Mouse (Mus musculus) liver, embryonic 15.5 days (tissue): ENCODE measurements at regions not wholly inside any gene's neighbourhood (a gene's known extent, or its start where the extent isn't known, plus 50 kb on each side); places are given as distances from the start of the nearest gene placed in this dataset.

Experiments used
- ATAC-seq: fragments of 200-750 bp; cut with Nextera tagmentation; 2 replicates; pipeline ENCODE4 v1.8.0; 2017; ENCODE audit warnings: moderate number of reproducible peaks, mild to moderate bottlenecking, moderate library complexity; ENCODE audit not compliant: insufficient read depth
- H3K27ac ChIP-seq: fragments of 300-500 bp; sonication (generic); replicated peaks from 2 replicates; pipeline ENCODE4 v1.5.1; 2015; ENCODE audit warnings: mild to moderate bottlenecking, inconsistent platforms
- H3K27me3 ChIP-seq: fragments of 300-500 bp; sonication (generic); 2 replicates; pipeline ENCODE4 v1.6.1; 2015; ENCODE audit warnings: mild to moderate bottlenecking, inconsistent platforms
- H3K36me3 ChIP-seq: fragments of 300-500 bp; sonication (generic); replicated peaks from 2 replicates; pipeline ENCODE4 v1.6.1; 2015; ENCODE audit warnings: moderate library complexity, mild to moderate bottlenecking, inconsistent platforms
- H3K4me1 ChIP-seq: fragments of 300-500 bp; sonication (generic); replicated peaks from 2 replicates; pipeline ENCODE4 v1.6.1; 2015; ENCODE audit warnings: inconsistent platforms
- H3K4me2 ChIP-seq: fragments of 300-500 bp; sonication (generic); 2 replicates; pipeline ENCODE4 v1.6.1; 2015; ENCODE audit warnings: moderate library complexity, mild to moderate bottlenecking, inconsistent platforms
- H3K4me3 ChIP-seq: fragments of 300-500 bp; sonication (generic); replicated peaks from 2 replicates; pipeline ENCODE4 v1.5.1; 2015; ENCODE audit warnings: mild to moderate bottlenecking, inconsistent platforms
- H3K9ac ChIP-seq: fragments of 300-500 bp; sonication (generic); 2 replicates; pipeline ENCODE4 v1.6.1; 2015; ENCODE audit warnings: moderate library complexity, mild to moderate bottlenecking, inconsistent platforms
- H3K9me3 ChIP-seq: fragments of 300-500 bp; sonication (generic); replicated peaks from 2 replicates; pipeline ENCODE4 v1.6.1; 2016; ENCODE audit warnings: inconsistent platforms
- WGBS: fragments of 180-500 bp; shearing (Covaris S2); methylation state at CpG from one replicate; pipeline ENCODE4 v1.1.7; 2015; ENCODE audit warnings: mixed read lengths; ENCODE audit not compliant: insufficient replicate concordance; 5-methylcytosine and 5-hydroxymethylcytosine counted together

- no peak overlapping the region for H3K9ac ChIP-seq
- WGBS = 57% methylated on average over 3 of the region's 3 CpGs
- no peak overlapping the region for H3K4me3 ChIP-seq
- no peak overlapping the region for H3K27ac ChIP-seq
- H3K4me2 ChIP-seq = no peak overlapping the region
- no peaks in the 10 kb centered on the region for H3K36me3 ChIP-seq
- peaks cover 8% of the 10 kb centered on the region for H3K4me1 ChIP-seq
- H3K9me3 ChIP-seq = no peaks in the 10 kb centered on the region
- ATAC-seq = no peak
- H3K27me3 ChIP-seq = 0 out of 2 replicates have a peak, but pooled peaks cover 6% of the 10 kb centered on the region
Measured at GRCm38 (mm10) chr13:34419061-34419460, 74.1 kb upstream of the Slc22a23 start.

GRCm38 (mm10) chr13:34416603-34417002 lies 71.6 kb upstream of the Slc22a23 start:
- Histone ChIP-seq H3K27me3 (no peaks in the 10 kb centered on the region), H3K27ac (no peak overlapping the region), H3K4me3 (no peak overlapping the region), H3K9me3 (no peaks in the 10 kb centered on the region), H3K9ac (no peak overlapping the region), H3K36me3 (no peaks in the 10 kb centered on the region), H3K4me1 (peaks cover 10% of the 10 kb centered on the region), H3K4me2 (no peak overlapping the region)
- ATAC-seq = no peak
- WGBS = 62% methylated on average over 2 of the region's 2 CpGs

GRCm38 (mm10) chr13:34414533-34414932 lies 69.6 kb upstream of the Slc22a23 start:
- ATAC-seq = no peak; the same call in 1 of the 2 replicates
- H3K4me2 ChIP-seq = no peak overlapping the region
- 60% methylated on average over 2 of the region's 2 CpGs for WGBS

GRCm38 (mm10) chr13:34408669-34409055 lies 63.7 kb upstream of the Slc22a23 start:
- 41% methylated on average over 2 of the region's 2 CpGs for WGBS
- no peak for ATAC-seq
- Histone ChIP-seq H3K27ac (no peak overlapping the region), H3K9me3 (no peaks in the 10 kb centered on the region), H3K36me3 (no peaks in the 10 kb centered on the region), H3K4me3 (no peak overlapping the region), H3K4me1 (no peaks in the 10 kb centered on the region; the same call in 1 of the 2 replicates), H3K27me3 (no peaks in the 10 kb centered on the region), H3K9ac (no peak overlapping the region), H3K4me2 (no peak overlapping the region)

More at GRCm38 (mm10) chr13:34414533-34414932, 69.6 kb upstream of the Slc22a23 start:
- Histone ChIP-seq H3K27me3 (no peaks in the 10 kb centered on the region), H3K4me1 (peaks cover 10% of the 10 kb centered on the region), H3K36me3 (no peaks in the 10 kb centered on the region), H3K27ac (no peak overlapping the region), H3K9me3 (no peaks in the 10 kb centered on the region), H3K9ac (no peak overlapping the region), H3K4me3 (no peak overlapping the region)

GRCm38 (mm10) chr13:34408007-34408668 lies 63.2 kb upstream of the Slc22a23 start:
- H3K9me3 ChIP-seq = no peaks in the 10 kb centered on the region
- H3K4me3 ChIP-seq = no peak overlapping the region
- H3K9ac ChIP-seq = no peak overlapping the region
- no peaks in the 10 kb centered on the region for H3K36me3 ChIP-seq
- peak; percentile 61 for ATAC-seq
- no peaks in the 10 kb centered on the region for H3K27me3 ChIP-seq
- H3K4me1 ChIP-seq = no peaks in the 10 kb centered on the region; the same call in 1 of the 2 replicates
- WGBS = 39% methylated on average over 4 of the region's 4 CpGs
- no peak overlapping the region for H3K27ac ChIP-seq
- H3K4me2 ChIP-seq = no peak overlapping the region

- no peak overlapping the region for H3K9ac ChIP-seq
- H3K36me3 ChIP-seq = no peaks in the 10 kb centered on the region
- H3K27me3 ChIP-seq = no peaks in the 10 kb centered on the region
- H3K27ac ChIP-seq = no peak overlapping the region
- H3K4me2 ChIP-seq = no peak overlapping the region
- ATAC-seq = no peak
- H3K4me3 ChIP-seq = no peak overlapping the region
- H3K4me1 ChIP-seq = no peaks in the 10 kb centered on the region; the same call in 1 of the 2 replicates
- no peaks in the 10 kb centered on the region for H3K9me3 ChIP-seq
Measured at GRCm38 (mm10) chr13:34406291-34406690, 61.3 kb upstream of the Slc22a23 start.

GRCm38 (mm10) chr13:34402631-34403030 lies 57.6 kb upstream of the Slc22a23 start:
- peaks cover 20% of the 10 kb centered on the region for H3K4me1 ChIP-seq
- 62% methylated on average over 1 of the region's 1 CpGs for WGBS
- no peak overlapping the region for H3K9ac ChIP-seq
- H3K36me3 ChIP-seq = no peaks in the 10 kb centered on the region
- no peak overlapping the region for H3K4me3 ChIP-seq
- H3K27me3 ChIP-seq = no peaks in the 10 kb centered on the region
- H3K27ac ChIP-seq = no peak overlapping the region
- H3K9me3 ChIP-seq = no peaks in the 10 kb centered on the region
- H3K4me2 ChIP-seq = no peak overlapping the region
- no peak for ATAC-seq

- Histone ChIP-seq H3K4me3 (no peak overlapping the region), H3K9ac (no peak overlapping the region), H3K27me3 (no peaks in the 10 kb centered on the region), H3K36me3 (no peaks in the 10 kb centered on the region), H3K9me3 (no peaks in the 10 kb centered on the region), H3K4me2 (no peak overlapping the region), H3K27ac (no peak overlapping the region), H3K4me1 (peaks cover 20% of the 10 kb centered on the region)
- ATAC-seq = no peak
- WGBS = 51% methylated on average over 2 of the region's 2 CpGs
Measured at GRCm38 (mm10) chr13:34401031-34401430, 56.0 kb upstream of the Slc22a23 start.

GRCm38 (mm10) chr13:34398847-34399246 lies 53.9 kb upstream of the Slc22a23 start:
- peak overlapping the region; percentile 54 for H3K4me2 ChIP-seq
- H3K36me3 ChIP-seq = no peaks in the 10 kb centered on the region
- no peak overlapping the region for H3K4me3 ChIP-seq
- H3K9ac ChIP-seq = no peak overlapping the region
- 12% methylated on average over 3 of the region's 3 CpGs for WGBS
- no peaks in the 10 kb centered on the region for H3K9me3 ChIP-seq
- H3K27me3 ChIP-seq = no peaks in the 10 kb centered on the region
- 0 out of 2 replicates have a peak overlapping the region, but pooled peaks have one; percentile 6 for H3K27ac ChIP-seq
- ATAC-seq = peak; percentile 76
- peaks cover 20% of the 10 kb centered on the region for H3K4me1 ChIP-seq

GRCm38 (mm10) chr13:34398061-34398787 lies 53.2 kb upstream of the Slc22a23 start:
- WGBS = 15% methylated on average over 10 of the region's 10 CpGs
- 0 out of 2 replicates have a peak, but pooled peaks have one; percentile 42 for ATAC-seq
- Histone ChIP-seq H3K4me2 (peak overlapping the region; percentile 54), H3K27ac (0 out of 2 replicates have a peak overlapping the region, but pooled peaks have one; percentile 6), H3K4me1 (peaks cover 20% of the 10 kb centered on the region), H3K27me3 (no peaks in the 10 kb centered on the region), H3K9ac (no peak overlapping the region), H3K36me3 (no peaks in the 10 kb centered on the region), H3K9me3 (no peaks in the 10 kb centered on the region), H3K4me3 (no peak overlapping the region)

- Histone ChIP-seq H3K4me3 (no peak overlapping the region), H3K27ac (no peak overlapping the region), H3K9me3 (no peaks in the 10 kb centered on the region), H3K27me3 (no peaks in the 10 kb centered on the region), H3K36me3 (no peaks in the 10 kb centered on the region), H3K4me1 (peaks cover 20% of the 10 kb centered on the region), H3K4me2 (no peak overlapping the region), H3K9ac (no peak overlapping the region)
- no peak for ATAC-seq
Measured at GRCm38 (mm10) chr13:34395504-34395903, 50.5 kb upstream of the Slc22a23 start.
